Mouse (Mus musculus) CH12.LX (cell line): ENCODE results near the gene Xrcc2. TPM values are rescaled to one million over a fixed set of nuclear protein-coding genes. Genes with fewer than 3 reads are reported as not detected.

Experiments
- DNase-seq: peaks from one replicate; pipeline ENCODE4 v3.0.0-alpha.2; 2013; ENCODE audit errors: extremely low read depth
- H3K27ac ChIP-seq: 2 replicates; pipeline ENCODE4 v1.5.1; 2012; ENCODE audit warnings: low read depth, mild to moderate bottlenecking, control low read depth, moderate library complexity; ENCODE audit not compliant: insufficient read depth
- H3K27me3 ChIP-seq: replicated peaks from 2 replicates; pipeline ENCODE3; 2012; ENCODE audit warnings: inconsistent platforms
- H3K36me3 ChIP-seq, 2 experiments: replicated peaks in 1 of 2; 2 replicates each; pipeline versions ENCODE3 to v1.6.1; 2012; ENCODE audit warnings: inconsistent platforms in 1 of 2, low read length in 1 of 2, mild to moderate bottlenecking in 1 of 2, mixed read lengths in 1 of 2, moderate library complexity in 1 of 2; ENCODE audit not compliant: control insufficient read depth in 1 of 2, insufficient read depth in 1 of 2
- H3K4me1 ChIP-seq, 2 experiments: 2 replicates each; pipeline ENCODE4 v1.6.1; 2012; ENCODE audit warnings: inconsistent platforms in 1 of 2, moderate library complexity in 1 of 2; ENCODE audit not compliant: insufficient read depth in 2 of 2, control insufficient read depth in 1 of 2
- H3K4me2 ChIP-seq: 2 replicates; pipeline ENCODE4 v1.6.1; 2012; ENCODE audit warnings: low read depth, mild to moderate bottlenecking, control low read depth; ENCODE audit not compliant: poor library complexity, insufficient read depth, severe bottlenecking
- H3K4me3 ChIP-seq, 3 experiments: fragments of 150-350 bp in 1 of 3; sonication (generic) in 1 of 3; replicated peaks in 1 of 3; 2 replicates each; pipeline versions ENCODE3 to v1.5.1; 2011 to 2012; ENCODE audit warnings: low read depth in 2 of 3, low read length in 2 of 3, mild to moderate bottlenecking in 2 of 3, moderate library complexity in 2 of 3, control low read depth in 1 of 3, improper control_type of control experiment in 1 of 3, inconsistent platforms in 1 of 3, mixed read lengths in 1 of 3; ENCODE audit not compliant: poor library complexity in 1 of 3
- H3K79me2 ChIP-seq: replicated peaks from 2 replicates; pipeline ENCODE4 v1.6.1; 2012; ENCODE audit warnings: mild to moderate bottlenecking, moderate library complexity; ENCODE audit not compliant: control insufficient read depth, poor library complexity, insufficient read depth, severe bottlenecking; ENCODE audit errors: extremely low read depth
- H3K9ac ChIP-seq: 2 replicates; pipeline ENCODE4 v1.6.1; 2012; ENCODE audit warnings: low read depth, mild to moderate bottlenecking, control low read depth, moderate library complexity; ENCODE audit not compliant: insufficient read depth
- H3K9me3 ChIP-seq: replicated peaks from 2 replicates; pipeline ENCODE3; 2012; ENCODE audit warnings: low read length, inconsistent platforms, mixed read lengths
- CHD1 ChIP-seq: IDR thresholded peaks from 2 replicates; pipeline ENCODE4 v1.6.1; 2012; ENCODE audit warnings: low read depth, low read length, improper control_type of control experiment, inconsistent platforms
- CHD2 ChIP-seq: IDR thresholded peaks from 2 replicates; pipeline ENCODE4 v1.6.1; 2011; ENCODE audit warnings: low read length, improper control_type of control experiment
- ETS1 ChIP-seq: conservative IDR thresholded peaks from 2 replicates; pipeline ENCODE4 v1.6.1; 2012; ENCODE audit warnings: low read depth, mild to moderate bottlenecking, inconsistent platforms, low read length, improper control_type of control experiment, moderate library complexity
- HCFC1 ChIP-seq: IDR thresholded peaks from 2 replicates; pipeline ENCODE4 v1.6.1; 2012; ENCODE audit warnings: low read depth, mild to moderate bottlenecking, inconsistent platforms, low read length, improper control_type of control experiment
- IRF4 ChIP-seq: IDR thresholded peaks from 2 replicates; pipeline ENCODE4 v1.6.1; 2014; ENCODE audit warnings: low read depth, mild to moderate bottlenecking, inconsistent platforms, low read length, improper control_type of control experiment
- JUN ChIP-seq: IDR thresholded peaks from 2 replicates; pipeline ENCODE4 v1.6.1; 2011; ENCODE audit warnings: low read depth, mild to moderate bottlenecking, low read length, improper control_type of control experiment, moderate library complexity; ENCODE audit not compliant: insufficient read depth
- JUND ChIP-seq: conservative IDR thresholded peaks from 2 replicates; pipeline ENCODE4 v1.6.1; 2011; ENCODE audit warnings: low read depth, low read length, improper control_type of control experiment
- MAX ChIP-seq: IDR thresholded peaks from 2 replicates; pipeline ENCODE4 v1.6.1; 2011; ENCODE audit warnings: low read length, improper control_type of control experiment
- MYC ChIP-seq: IDR thresholded peaks from 2 replicates; pipeline ENCODE4 v1.6.1; 2011; ENCODE audit warnings: low read depth, mild to moderate bottlenecking, improper control_type of control experiment, low read length
- NELFE ChIP-seq: IDR thresholded peaks from 2 replicates; pipeline ENCODE4 v1.6.1; 2011; ENCODE audit warnings: low read depth, low read length, improper control_type of control experiment
- NRF1 ChIP-seq: IDR thresholded peaks from 2 replicates; pipeline ENCODE4 v1.6.1; 2014; ENCODE audit warnings: low read depth, mild to moderate bottlenecking, inconsistent platforms, low read length, improper control_type of control experiment, moderate library complexity
- POLR2AphosphoS2 ChIP-seq: IDR thresholded peaks from 2 replicates; pipeline ENCODE4 v1.6.1; 2011; ENCODE audit warnings: low read depth, low read length, improper control_type of control experiment
- RAD21 ChIP-seq: IDR thresholded peaks from 2 replicates; pipeline ENCODE4 v1.6.1; 2011; ENCODE audit warnings: low read depth, mild to moderate bottlenecking, low read length, improper control_type of control experiment, moderate library complexity
- RCOR1 ChIP-seq: conservative IDR thresholded peaks from 2 replicates; pipeline ENCODE4 v1.6.1; 2012; ENCODE audit warnings: low read depth, mild to moderate bottlenecking, inconsistent platforms, low read length, improper control_type of control experiment
- SIN3A ChIP-seq: IDR thresholded peaks from 2 replicates; pipeline ENCODE4 v1.6.1; 2012; ENCODE audit warnings: low read length, improper control_type of control experiment, inconsistent platforms
- SMC3 ChIP-seq: IDR thresholded peaks from 2 replicates; pipeline ENCODE4 v1.6.1; 2011; ENCODE audit warnings: low read depth, low read length, improper control_type of control experiment
- UBTF ChIP-seq: IDR thresholded peaks from 2 replicates; pipeline ENCODE4 v1.6.1; 2012; ENCODE audit warnings: low read depth, mild to moderate bottlenecking, inconsistent platforms, low read length, improper control_type of control experiment, moderate library complexity
- USF1 ChIP-seq: IDR thresholded peaks from 2 replicates; pipeline ENCODE4 v1.6.1; 2014; ENCODE audit warnings: low read depth, mild to moderate bottlenecking, inconsistent platforms, low read length, improper control_type of control experiment
- ZC3H11A ChIP-seq: IDR thresholded peaks from 2 replicates; pipeline ENCODE4 v1.6.1; 2012; ENCODE audit warnings: low read depth, mild to moderate bottlenecking, inconsistent platforms, low read length, improper control_type of control experiment
- ZKSCAN1 ChIP-seq: IDR thresholded peaks from 2 replicates; pipeline ENCODE4 v1.6.1; 2012; ENCODE audit warnings: low read depth, inconsistent platforms, low read length, improper control_type of control experiment, borderline replicate concordance
- ZMIZ1 ChIP-seq: IDR thresholded peaks from 2 replicates; pipeline ENCODE4 v1.6.1; 2012; ENCODE audit warnings: low read depth, mild to moderate bottlenecking, inconsistent platforms, low read length, improper control_type of control experiment
- ZNF384 ChIP-seq: IDR thresholded peaks from 2 replicates; pipeline ENCODE4 v1.6.1; 2012; ENCODE audit warnings: low read depth, low read length, improper control_type of control experiment, inconsistent platforms
- dilution Hi-C: fragments of 300-500 bp; cut with MboI; formaldehyde crosslinking; loops from 2 replicates; pipeline ENCODE4 v1.14.3; 2020; ENCODE audit warnings: low sequenced_read_pairs; ENCODE audit not compliant: extremely low pct_unique_long_range_greater_than_20kb, extremely low pct_ligation_motif_present
- in situ Hi-C: fragments of 300-500 bp; cut with MboI; formaldehyde crosslinking; loops from 3 replicates; pipeline ENCODE4 v1.14.3; 2019; ENCODE audit warnings: low sequenced_read_pairs, low pct_ligation_motif_present, low pct_unique_long_range_greater_than_20kb, mixed read lengths
- polyA plus RNA-seq: library from polyadenylated mRNA; unstranded; fragments of >175 nt; gene quantifications from 2 replicates; pipeline ENCODE4 v1.2.1, GENCODE M21; 2012; ENCODE audit warnings: low read depth; ENCODE audit not compliant: insufficient read length
- total RNA-seq, 2 experiments: library from RNA; depleted of rRNA; stranded (reverse); fragments of 300-350 nt in 1 of 2; fragments of >200 nt in 1 of 2; gene quantifications; 2 replicates each; pipeline ENCODE4 v1.2.3; 2012 to 2014

The Xrcc2 gene
- total and polyA plus RNA-seq, 3 experiments, result 11.3 to 23.4 (median 13.0) TPM

- H3K9me3 ChIP-seq, result no peaks in the 10 kb centered on the region
- no peak overlapping the region for H3K9ac ChIP-seq
- no peak for TF ChIP-seq SIN3A
- no peak for TF ChIP-seq JUND
- TF ChIP-seq ZMIZ1, result no peak
- TF ChIP-seq SMC3, result no peak
- TF ChIP-seq NRF1, result no peak
- TF ChIP-seq CHD2, result no peak
- TF ChIP-seq JUN, result no peak
- peaks cover 0 to 3% of the 10 kb centered on the region in 2 experiments for H3K36me3 ChIP-seq
- dilution Hi-C loops (no loop called here), in situ Hi-C loops (no loop called here)
- DNase-seq, result no peak
- no peak overlapping the region for H3K4me2 ChIP-seq
- no peaks in the 10 kb centered on the region for H3K79me2 ChIP-seq
- no peak overlapping the region for H3K4me3 ChIP-seq
- H3K4me1 ChIP-seq, result no peaks in the 10 kb centered on the region
- no peak overlapping the region for H3K27ac ChIP-seq
- H3K27me3 ChIP-seq, result no peaks in the 10 kb centered on the region
Measured at GRCm38 (mm10) chr5:25654578-25654987, 51.0 kb downstream of the Xrcc2 start.

GRCm38 (mm10) chr5:25653377-25653776 lies 52.2 kb downstream of the Xrcc2 start:
- H3K4me3 ChIP-seq, result no peak overlapping the region
- H3K4me2 ChIP-seq, result no peak overlapping the region
- H3K27ac ChIP-seq, result no peak overlapping the region
- no peaks in the 10 kb centered on the region for H3K27me3 ChIP-seq
- dilution Hi-C loops, result no loop called here
- no peaks in the 10 kb centered on the region for H3K79me2 ChIP-seq
- H3K4me1 ChIP-seq, result no peaks in the 10 kb centered on the region
- H3K9me3 ChIP-seq, result no peaks in the 10 kb centered on the region
- H3K36me3 ChIP-seq, result peaks cover 0 to 3% of the 10 kb centered on the region in 2 experiments
- DNase-seq, result no peak
- TF ChIP-seq ZC3H11A, result no peak
- no peak for TF ChIP-seq IRF4
- no peak for TF ChIP-seq MAX
- no peak for TF ChIP-seq RCOR1
- no peak for TF ChIP-seq POLR2AphosphoS2
- no peak for TF ChIP-seq ETS1
- no peak for TF ChIP-seq CHD1
- TF ChIP-seq NELFE, result no peak
- TF ChIP-seq MYC, result no peak
- TF ChIP-seq ZKSCAN1, result no peak
- TF ChIP-seq UBTF, result no peak
- TF ChIP-seq JUND, result no peak
- TF ChIP-seq SIN3A, result no peak
- TF ChIP-seq ZMIZ1, result no peak
- no peak for TF ChIP-seq USF1
- TF ChIP-seq RAD21, result no peak
- TF ChIP-seq HCFC1, result no peak
- no peak for TF ChIP-seq ZNF384
- TF ChIP-seq NRF1, result no peak
- in situ Hi-C loops, result no loop called here
- no peak overlapping the region for H3K9ac ChIP-seq
